Mouse (Mus musculus): ENCODE results near the gene Mki67.
A peak's percentile ranks its signal among the peaks of the same experiment; 100 is the strongest.

The Mki67 gene

DNA sequence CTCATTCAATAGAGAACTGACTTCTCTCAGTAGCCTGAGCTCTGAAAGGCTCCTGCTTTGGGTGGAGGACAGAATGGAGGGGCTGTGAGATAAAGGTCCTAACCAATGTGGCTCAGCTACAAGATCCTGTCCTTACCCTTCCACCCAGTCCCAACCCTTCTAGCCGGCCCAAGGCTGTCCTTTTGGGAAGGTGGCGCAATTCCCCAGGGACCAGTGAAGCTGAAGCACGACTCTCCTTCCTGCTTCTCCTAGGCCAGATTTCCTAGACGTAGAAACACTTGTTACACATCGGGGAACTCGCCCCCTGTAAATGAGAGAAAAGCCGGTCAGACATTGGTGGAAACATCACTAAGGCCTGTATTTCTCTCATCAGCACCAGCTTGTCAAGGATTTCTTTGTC is 52.0 kb downstream of the Mki67 start:
- DNase-seq, result no peak

DNA sequence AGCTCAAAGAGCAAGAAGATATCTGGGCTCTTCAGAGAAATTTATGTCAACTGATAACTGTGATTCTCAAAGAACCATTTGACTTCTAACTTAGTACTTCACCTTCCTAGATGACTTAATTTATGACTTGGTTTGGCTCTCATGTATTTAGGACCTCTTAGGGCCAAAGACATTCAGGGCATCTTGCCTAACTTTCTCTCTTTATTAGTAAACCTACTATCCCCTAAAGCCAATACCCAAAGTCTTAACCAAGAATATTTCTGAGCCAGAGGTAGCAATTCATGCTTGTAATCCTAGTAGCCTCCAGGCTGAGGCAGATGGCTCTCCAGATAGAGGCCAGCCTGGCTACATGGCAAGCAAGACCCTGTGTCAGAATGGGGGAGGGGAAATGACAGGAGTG is 55.8 kb downstream of the Mki67 start:
- DNase-seq, result no peak

DNA sequence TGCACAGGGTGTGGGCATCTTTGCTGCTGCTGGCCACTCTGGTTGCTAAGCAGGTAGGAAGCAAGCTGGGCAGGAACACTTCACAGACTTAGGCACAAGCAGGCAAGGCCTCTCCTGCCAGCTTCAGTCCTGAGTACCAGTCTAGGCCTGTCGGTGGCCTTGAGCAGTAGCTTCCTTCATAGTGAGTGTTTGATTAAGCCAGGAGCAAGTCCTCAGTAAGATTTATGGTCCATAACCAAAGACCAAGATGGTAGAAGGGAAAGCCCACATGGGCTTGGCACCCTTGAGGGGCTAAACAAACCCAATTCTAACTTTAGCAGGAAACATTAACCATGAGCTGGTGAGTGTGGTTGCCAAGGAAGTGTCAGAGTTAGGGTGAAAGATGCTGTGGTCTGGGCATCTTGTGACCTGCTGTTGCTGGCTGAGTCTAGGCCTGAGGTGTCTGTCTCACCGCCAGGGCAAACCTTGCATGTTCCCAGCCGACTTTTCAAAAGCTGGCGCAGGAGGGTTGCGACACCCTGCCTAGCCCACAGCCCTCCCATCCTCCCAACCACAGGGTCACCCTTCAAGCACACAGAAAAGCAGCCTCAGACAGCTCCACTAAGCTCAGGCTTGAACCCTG is 56.7 kb downstream of the Mki67 start:
- no peak for DNase-seq

DNA sequence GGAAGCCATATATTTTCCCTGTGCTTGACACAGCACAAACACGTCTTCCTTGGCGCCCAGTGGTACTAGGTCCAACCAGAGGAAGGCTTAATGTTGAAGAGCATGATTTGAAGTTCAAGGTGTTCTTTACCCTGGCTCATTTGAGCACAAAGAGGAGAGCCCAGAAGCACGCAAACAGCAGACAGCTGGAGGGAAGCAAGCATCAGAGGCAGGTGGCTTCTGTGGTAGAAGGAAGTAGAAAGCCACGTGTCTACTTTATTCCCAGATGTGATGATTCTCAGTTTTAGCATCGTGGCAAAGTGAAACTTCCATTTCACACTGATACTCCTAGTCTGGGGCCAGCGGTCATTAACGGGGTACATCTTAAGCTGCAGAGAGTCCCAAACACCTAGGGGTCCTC is 58.0 kb downstream of the Mki67 start:
- no peak for DNase-seq

DNA sequence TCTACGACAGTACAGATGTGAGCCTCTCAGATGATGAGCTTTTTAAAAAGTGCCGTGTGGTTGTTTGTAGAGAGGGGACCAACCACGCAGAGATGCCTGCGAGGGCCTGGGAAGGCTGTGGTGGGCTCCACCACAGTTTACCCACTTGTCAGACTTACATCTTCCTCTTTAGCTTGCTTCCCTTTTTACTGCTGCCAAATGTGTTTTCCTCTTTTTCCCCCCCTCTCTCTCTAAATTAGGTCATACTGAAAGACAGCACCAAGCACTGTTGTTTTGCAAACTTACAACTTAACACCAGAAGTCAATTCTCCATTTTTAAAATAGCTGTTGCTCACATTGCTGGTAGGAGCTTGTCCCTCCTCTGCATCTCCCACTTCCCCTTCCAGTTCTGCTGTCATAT is 61.0 kb downstream of the Mki67 start:
- DNase-seq, result no peak

DNA sequence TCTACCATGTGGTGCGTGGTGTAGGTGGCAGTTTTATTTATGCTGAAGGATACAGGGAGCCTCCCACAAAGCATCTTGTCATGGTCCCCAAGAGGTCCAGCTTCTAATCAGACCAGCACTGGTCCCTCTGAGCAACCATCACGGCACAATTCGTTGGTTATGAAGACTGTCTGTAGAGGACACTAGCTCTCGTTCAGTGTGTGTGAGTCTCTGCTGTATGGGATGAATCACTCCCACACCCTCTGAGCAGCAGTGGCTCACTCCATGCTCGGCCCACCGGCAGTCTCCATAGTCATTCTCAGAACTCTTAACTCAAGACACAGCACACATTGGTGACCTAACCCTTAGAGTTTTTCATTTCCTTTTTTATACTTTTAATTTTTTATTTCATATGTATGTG is 61.9 kb downstream of the Mki67 start:
- no peak for DNase-seq

DNA sequence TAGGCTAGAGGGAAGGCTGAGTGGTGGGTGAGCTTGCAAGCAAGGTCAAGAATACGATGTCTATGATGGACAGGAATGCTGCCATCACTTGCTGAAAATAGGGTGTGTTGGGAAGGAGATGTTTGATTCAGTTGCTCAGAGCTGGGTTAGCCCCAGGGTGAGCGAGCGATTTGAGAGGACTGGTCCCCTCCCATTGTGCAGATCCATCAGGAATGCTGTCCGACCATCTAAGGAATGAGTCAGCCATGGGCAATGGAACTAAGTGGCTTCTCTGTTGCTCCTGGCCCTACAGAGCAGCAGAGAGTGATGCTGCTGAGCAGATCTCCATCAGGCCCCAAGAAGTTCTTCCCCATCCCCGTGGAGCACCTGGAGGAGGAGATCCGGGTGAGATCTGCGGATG is 62.6 kb downstream of the Mki67 start:
- DNase-seq, result no peak

DNA sequence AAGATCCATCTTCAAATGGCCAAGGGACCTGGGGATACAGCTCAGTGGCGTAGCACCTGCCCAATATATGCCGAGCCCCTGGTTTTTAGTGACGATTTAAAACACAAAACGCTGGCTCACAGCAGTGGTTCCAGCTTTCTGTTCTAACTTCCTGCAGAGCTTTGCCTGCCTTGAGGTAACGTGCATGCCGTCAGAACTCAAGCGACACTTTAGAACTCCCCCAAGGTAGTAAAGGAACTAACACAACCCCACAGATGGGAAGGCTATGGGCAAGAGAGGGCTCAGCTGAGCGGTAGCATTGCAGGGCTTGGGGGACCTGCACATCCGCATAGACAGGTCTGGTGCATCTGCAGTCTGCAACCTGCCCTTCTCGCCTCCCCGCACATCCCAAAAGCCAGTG is 63.4 kb downstream of the Mki67 start:
- DNase-seq, result no peak

DNA sequence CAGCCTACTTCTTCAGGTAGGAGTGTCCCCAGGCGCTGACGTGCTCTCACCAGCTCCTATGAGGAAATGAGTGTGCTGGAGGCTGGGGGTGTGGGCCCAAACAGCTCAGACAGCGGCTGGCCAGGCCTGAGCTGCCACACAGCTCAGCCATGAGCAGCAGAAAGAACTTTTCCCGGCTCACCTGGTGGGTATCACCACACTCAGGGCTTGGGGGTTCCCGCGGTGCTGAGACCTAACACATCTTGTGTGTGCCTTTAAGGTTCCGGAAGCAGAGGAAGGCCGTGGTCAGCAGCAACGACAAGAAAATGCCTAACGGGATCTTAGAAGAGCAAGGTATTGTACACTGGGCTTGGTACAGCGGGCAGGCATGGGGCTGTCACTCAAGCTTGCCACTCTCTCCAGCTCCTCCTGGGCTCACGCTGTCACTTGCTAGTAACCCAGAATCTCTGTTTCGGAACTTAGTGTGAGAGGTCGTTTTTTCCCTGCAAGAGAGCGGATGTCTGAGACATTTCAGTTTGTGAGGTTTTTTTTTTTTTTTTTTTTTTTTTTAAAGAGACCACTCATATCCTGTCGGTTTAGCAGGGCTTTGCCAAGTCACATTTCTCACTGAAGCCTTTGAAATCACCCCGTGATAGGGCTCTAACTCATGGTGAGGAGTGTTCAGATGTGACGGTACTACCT is 64.2 kb downstream of the Mki67 start:
- DNase-seq, result no peak

DNA sequence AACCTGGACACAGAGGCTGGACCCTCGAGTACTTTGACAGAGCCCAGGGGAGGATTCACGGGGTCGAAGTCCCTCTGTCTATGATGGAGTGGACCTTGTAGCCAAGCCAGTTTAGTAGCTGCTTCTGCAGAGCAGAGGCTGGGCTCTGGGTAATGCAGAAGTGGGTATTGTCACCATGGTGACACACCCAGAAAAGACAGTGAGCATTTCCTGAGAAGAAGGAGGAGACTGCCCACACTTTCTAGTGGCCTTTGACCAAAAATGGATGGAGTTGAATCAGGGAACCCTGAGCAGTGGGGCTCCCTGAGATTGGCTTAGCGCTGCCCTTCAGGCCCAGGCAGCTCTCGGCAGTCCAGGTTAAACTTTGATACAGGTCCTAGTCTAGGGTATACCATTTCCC is 66.1 kb downstream of the Mki67 start:
- no peak for DNase-seq

DNA sequence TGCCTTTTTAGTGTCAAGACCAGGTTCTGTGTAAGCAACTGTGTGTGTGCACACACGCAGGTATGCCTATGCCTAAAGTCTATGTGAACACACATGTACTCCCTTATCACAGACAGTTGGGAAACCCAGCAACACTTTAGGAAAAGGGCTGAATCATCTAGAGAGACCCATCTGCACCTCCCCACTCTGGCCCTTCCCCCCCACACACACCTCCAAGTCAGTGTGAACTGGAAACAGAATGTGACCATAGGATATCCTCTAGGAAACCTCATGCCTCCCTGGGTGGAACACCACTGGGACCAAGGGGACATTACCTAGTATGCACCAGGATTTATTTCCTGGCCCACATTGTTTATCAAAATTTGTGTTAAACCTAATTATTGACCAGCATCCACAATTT is 66.9 kb downstream of the Mki67 start:
- no peak for DNase-seq

DNA sequence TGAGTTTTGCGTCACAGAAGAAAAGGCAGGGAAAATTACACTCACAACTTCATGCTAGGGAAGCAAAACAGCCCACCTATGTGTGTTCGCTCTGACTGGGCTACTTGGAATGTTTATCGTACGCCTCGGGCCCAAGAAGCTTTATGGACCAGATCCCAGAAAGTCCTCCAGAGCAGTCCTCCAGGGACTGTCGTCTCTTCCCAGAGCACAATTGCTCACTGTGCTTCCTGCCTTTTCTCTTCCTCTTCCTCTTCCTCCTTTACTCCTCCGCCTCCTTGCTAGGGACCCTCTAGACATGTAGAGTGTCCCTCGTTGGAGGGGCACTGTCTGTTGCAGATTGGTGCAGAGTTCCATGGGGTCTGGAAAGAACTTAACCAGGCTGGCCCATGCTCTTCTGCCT is 67.3 kb downstream of the Mki67 start:
- DNase-seq, result no peak

DNA sequence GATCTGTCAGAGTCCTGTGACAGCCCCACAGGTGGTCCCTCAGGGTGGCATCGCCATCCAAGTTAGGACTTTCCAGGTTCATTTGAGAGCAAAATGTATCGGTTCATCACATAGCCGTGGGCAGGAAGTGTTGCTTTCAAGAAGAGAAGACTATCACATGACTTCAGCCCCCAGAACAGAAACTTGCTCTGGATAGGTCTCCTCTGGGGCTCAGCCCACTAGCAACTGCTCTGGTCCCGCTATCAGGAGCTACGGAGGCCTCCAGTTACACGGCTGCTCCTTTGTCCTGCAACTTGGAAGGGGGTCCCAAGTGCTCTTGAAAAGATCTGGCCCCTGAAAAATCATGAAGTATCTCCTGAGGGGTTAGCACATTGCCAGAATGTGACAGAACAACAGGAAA is 69.2 kb downstream of the Mki67 start:
- DNase-seq, result no peak

DNA sequence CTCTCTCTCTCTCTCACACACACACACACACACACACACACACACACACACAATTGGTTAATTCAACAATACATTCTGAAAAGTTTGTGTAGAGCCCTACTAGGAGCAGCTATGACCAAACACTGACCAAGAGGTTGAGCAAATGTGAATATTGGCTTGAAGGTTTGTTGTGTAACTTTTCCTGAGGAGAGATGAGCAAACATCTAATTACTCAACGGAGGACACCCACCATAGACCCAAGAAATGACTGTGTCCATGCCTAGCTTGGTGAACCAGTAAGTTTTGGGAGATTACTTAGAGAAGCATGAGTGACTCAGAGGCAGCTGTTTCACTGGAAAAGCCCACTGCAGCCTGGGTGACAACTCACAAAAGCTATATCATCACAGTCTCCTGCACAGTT is 71.7 kb downstream of the Mki67 start:
- DNase-seq, result no peak

DNA sequence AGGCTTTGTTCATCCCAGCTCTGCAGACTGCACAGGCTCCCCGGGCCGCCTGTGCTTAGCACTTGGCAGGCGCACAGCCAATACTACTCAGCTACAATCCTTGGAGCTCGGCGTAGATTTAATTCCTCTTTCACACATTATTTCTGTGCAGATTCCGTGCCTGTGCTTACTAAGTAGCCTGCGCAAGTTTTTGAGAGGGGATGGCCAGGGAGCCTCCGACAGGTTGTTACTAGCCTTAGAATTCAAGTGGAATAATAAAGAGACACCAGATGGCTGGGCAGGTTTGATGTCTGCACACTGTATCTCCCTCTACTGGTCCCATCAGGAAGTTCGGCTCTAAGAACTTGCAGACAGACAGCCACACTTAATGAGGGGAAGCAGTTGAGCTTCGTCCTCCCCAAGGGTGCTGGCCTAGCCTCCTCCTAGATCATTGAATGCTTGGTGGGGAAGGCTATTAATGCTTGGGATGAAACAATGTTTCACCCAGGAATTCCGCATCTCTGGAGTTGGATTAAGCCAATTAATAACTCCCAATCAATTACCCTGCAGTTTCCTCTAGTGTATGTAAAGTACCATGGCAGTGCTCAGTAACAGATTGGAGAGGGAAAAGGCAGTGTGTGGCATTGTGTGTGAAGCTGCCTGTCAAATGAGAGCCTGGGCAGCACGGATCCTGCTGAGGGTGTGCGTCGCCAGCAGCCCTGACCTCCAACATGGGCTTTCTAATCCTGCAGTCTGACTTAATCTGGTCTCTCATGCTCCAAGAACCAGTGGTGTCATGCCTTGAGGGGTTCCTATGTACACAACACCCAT is 74.3 kb downstream of the Mki67 start:
- DNase-seq, result peak; percentile 49

Measured in cerebellum, adult 11-12 months (tissue).